Mouse (Mus musculus) heart, embryonic 13.5 days (tissue): ENCODE results near the gene Il3. TPM values are rescaled to one million over a fixed set of nuclear protein-coding genes. Genes with fewer than 3 reads are reported as not detected.

Experiments
- polyA plus RNA-seq: library from polyadenylated mRNA; unstranded; fragments of >200 nt; fragmentation: Nextera tagmentation; extraction: Ambion mirVana; gene quantifications from 2 replicates; pipeline ENCODE4 v1.2.1, GENCODE M21; 2015

Il3 gene
- polyA plus RNA-seq, 1 experiment from 2014 or later, result not detected

Other genes with a start within 250 kb of the Il3 start
- 2.3 and 3.1 TPM in 2 replicates for gene Slc22a4, start 239.2 kb downstream of the Il3 start, polyA plus RNA-seq
- 9.5 and 9.7 TPM in 2 replicates for gene Pdlim4, start 198.3 kb downstream of the Il3 start, polyA plus RNA-seq
- gene P4ha2, start 167.2 kb downstream of the Il3 start, polyA plus RNA-seq, result 44.7 and 51.5 TPM in 2 replicates
- gene Csf2, start 17.6 kb downstream of the Il3 start, polyA plus RNA-seq, result not detected in 2 replicates
- 0.35 and 0.76 TPM in 2 replicates for gene Acsl6, start 36.5 kb upstream of the Il3 start, polyA plus RNA-seq
- gene Meikin, start 103.4 kb upstream of the Il3 start, polyA plus RNA-seq, result not detected in 2 replicates
- 7.2 and 7.9 TPM in 2 replicates for gene Fnip1, start 170.9 kb upstream of the Il3 start, polyA plus RNA-seq